Comparison of ENCODE assay signal across 13 mouse cellular contexts in genomic region chr10:11841494-11841893, GRCm38 (mm10).
DNase-seq lines count a peak whose midpoint lies in the region; ATAC-seq lines count a peak whose summit lies in the region.
"Had no signal": no experiment of that assay in that cellular context is flagged by ENCODE, and none has a peak within 500 bp of the region (broad histone marks: within the 10 kb centered on the region; RNA-seq: fewer than 3 reads in every experiment).

No protein-coding gene starts in this region.

- H3K4me1 ChIP-seq in neural tube, embryonic 15.5 days, result no peaks in the 10 kb centered on the region
- H3K4me1 ChIP-seq: heart, embryonic 10.5 days; hindbrain, embryonic 15.5 days had no signal

- no peaks in the 10 kb centered on the region for H3K9me3 ChIP-seq in neural tube, embryonic 15.5 days (replicated peaks)
- H3K9me3 ChIP-seq: heart, embryonic 10.5 days; hindbrain, embryonic 15.5 days had no signal

- no peaks in the 10 kb centered on the region for H3K36me3 ChIP-seq in neural tube, embryonic 15.5 days
- H3K36me3 ChIP-seq: heart, embryonic 10.5 days; hindbrain, embryonic 15.5 days had no signal

- ATAC-seq in neural tube, embryonic 15.5 days (ENCODE audit: low FRiP score), result no peak

- no peak overlapping the region for H3K4me2 ChIP-seq in neural tube, embryonic 15.5 days
- H3K4me2 ChIP-seq: hindbrain, embryonic 15.5 days; midbrain, embryonic 11.5 days had no signal

- DNase-seq in layer of hippocampus, adult 9-11 months, result peak; percentile 34
- no peak for DNase-seq in layer of hippocampus, adult 9-10 months (ENCODE audit: low spot score)
- peak; percentile 12 to 19 for DNase-seq in cerebellum, postnatal 10 days
- DNase-seq in frontal cortex, postnatal 36 days (ENCODE audit: low spot score in 2 of 2), result peak; percentile 15 to 58
- DNase-seq in right cerebral cortex, postnatal 25 days, result peak; percentile 13
- DNase-seq in gastrocnemius, postnatal 4 days (ENCODE audit: low spot score in 2 of 2), result no peak
- DNase-seq: embryo, embryonic 11 days; lung, postnatal 10 days had no signal

- H3K27me3 ChIP-seq in neural tube, embryonic 15.5 days (replicated peaks), result no peaks in the 10 kb centered on the region
- H3K27me3 ChIP-seq: hindbrain, embryonic 15.5 days had no signal

- H3K9ac ChIP-seq in neural tube, embryonic 15.5 days (replicated peaks), result no peak overlapping the region
- H3K9ac ChIP-seq: hindbrain, embryonic 15.5 days had no signal

- no peak overlapping the region for H3K4me3 ChIP-seq in neural tube, embryonic 15.5 days (replicated peaks)
- H3K4me3 ChIP-seq: heart, embryonic 10.5 days; hindbrain, embryonic 15.5 days; myocyte had no signal

- H3K27ac ChIP-seq in neural tube, embryonic 15.5 days (replicated peaks), result no peak overlapping the region
- H3K27ac ChIP-seq: heart, embryonic 10.5 days; hindbrain, embryonic 15.5 days had no signal

- 92% methylated on average over 7 of the region's 7 CpGs for WGBS in neural tube, embryonic 15.5 days

Comparison
In these comparisons a context has a peak if more than half of its experiments do, and no peak if none do; other contexts are left out.
1. DNase-seq: peak in layer of hippocampus, adult 9-11 months (single experiment), cerebellum, postnatal 10 days (2 of 2), frontal cortex, postnatal 36 days (2 of 2) and right cerebral cortex, postnatal 25 days (single experiment); none in layer of hippocampus, adult 9-10 months (single experiment) and gastrocnemius, postnatal 4 days (0 of 2).